Mouse (Mus musculus): ENCODE results near the gene Mmp19. TPM values are rescaled to one million over a fixed set of nuclear protein-coding genes. Genes with fewer than 3 reads are reported as not detected.

Mmp19 gene
- total RNA-seq (2021): 1 to 10 TPM in 1 of 2 experiments, under 1 TPM in 1; 0.83 to 1.2 TPM
- long read RNA-seq, experiment 1: 0 reads
- long read RNA-seq, experiment 2: 0 reads

- no peak for DNase-seq (ENCODE audit: low spot score in 2 of 2)
These were observed at the start of gene Mmp19 for GRCm38 (mm10) chr10:128790398-128791124. Mmp19 (plus strand) TSS chr10:128790910.

DNA sequence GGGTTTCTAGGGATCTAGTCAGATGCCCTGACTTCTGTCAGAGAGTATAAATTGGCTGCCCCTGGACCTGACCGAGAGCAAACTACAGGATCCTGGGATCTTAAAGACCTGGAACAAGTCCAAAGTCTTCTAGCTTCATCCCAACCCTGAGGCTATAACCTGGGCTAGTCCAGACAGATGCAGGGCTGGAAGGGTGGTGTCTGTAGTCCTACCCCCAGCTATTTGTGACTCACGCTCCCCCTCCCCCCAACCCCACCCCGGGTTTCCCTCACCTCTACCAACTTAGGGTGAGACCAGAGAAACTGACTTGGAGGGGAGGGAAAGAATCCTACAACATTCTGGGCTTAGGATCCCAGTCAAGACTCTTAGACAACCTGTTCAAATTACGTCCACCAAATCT, 48.1 kb upstream of the Mmp19 start:
- no peak for DNase-seq (ENCODE audit: low spot score in 2 of 2)

DNA sequence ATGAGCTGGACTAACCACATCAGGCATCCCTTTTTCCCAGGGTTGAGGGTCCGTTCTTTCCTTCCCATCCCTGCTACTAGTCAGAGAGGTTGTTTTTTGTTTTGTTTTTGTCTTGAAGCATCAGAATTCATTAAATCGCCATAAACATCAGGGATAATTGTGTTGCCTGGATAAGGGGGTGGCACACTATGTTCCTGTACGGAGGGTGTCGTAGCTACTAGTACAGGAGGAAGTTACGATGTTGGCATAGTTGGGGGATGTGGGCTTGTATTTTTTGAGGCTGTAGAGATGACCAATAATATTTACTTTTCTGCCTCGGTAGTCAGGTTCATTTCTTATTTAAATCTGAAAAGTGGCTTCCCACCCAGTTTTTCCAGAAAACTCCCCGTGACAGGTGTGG, 47.5 kb upstream of the Mmp19 start:
- DNase-seq (ENCODE audit: low spot score in 2 of 2): no peak

- peak in 1 of 2 experiments; percentile 52 for DNase-seq (ENCODE audit: low spot score in 2 of 2)
These were observed 46.9 kb upstream of the Mmp19 start for GRCm38 (mm10) chr10:128743791-128744191.

DNA sequence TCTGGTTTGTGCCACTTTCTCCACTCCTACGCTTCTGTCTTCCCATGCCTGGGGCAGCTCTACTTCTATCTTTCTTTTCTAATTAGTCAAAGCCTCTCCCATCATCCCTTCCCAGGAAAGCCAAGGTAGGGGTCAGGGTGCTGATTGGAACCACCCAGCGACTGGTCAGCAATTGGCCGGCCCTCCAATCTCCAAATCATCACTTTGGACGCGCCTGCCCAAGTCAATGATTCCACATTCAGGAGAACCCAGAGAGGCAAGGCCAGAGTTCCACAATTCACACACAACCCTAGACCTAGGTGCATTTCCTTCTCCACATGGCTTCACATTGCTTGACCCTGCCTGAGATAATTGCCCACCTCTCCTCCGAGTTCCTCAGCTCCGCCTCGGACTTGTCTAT, 46.5 kb upstream of the Mmp19 start:
- DNase-seq (ENCODE audit: low spot score in 2 of 2): no peak

DNA sequence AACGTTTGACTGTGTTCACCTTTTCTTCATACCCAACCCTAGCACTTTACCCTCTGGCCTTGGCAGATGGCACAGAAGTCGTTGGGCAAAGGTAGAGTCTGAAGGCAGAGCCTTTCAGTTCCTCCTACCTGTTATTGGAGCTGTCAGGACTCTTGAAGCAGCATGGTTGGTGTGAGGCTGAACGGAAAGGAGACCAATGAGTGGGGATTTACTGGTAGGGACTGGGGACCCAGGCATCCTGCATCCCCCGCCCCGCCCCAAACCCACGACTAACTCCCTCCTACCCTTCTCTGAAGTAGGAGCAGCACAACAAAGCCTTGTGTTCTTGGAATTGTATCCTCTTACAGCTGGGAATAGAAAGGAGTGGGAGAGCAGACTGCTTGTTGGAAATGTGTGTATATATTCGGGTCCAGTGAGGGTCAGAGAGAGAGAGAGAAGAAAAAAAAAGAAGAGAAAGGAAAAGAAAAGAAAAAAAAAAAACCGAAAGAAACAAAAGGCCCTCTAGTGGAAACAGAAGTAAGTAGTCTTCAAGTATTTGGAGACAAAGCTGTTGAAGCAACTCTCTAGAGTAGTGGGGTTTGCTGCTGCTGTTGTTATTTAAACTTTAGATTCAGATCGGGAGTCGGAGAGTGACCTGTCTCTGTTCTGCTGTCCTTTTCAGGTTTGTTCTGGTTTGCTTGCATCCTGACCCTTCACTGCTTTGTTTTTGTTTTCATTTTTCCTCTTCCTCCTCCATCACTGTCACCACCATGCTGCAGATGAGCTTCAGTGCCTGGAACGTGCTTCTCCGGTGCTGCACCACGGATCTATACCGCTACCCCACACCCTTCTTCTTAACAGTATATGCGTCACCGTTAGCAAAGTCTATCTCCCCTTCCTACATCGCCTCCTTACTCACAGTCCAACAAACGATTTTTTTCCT, 45.8 kb upstream of the Mmp19 start, which contains the start of gene Dgka:
Dgka (minus strand) TSS at position 176 of the 922 bp plus-strand sequence.
- no peak for DNase-seq (ENCODE audit: low spot score in 2 of 2)

DNA sequence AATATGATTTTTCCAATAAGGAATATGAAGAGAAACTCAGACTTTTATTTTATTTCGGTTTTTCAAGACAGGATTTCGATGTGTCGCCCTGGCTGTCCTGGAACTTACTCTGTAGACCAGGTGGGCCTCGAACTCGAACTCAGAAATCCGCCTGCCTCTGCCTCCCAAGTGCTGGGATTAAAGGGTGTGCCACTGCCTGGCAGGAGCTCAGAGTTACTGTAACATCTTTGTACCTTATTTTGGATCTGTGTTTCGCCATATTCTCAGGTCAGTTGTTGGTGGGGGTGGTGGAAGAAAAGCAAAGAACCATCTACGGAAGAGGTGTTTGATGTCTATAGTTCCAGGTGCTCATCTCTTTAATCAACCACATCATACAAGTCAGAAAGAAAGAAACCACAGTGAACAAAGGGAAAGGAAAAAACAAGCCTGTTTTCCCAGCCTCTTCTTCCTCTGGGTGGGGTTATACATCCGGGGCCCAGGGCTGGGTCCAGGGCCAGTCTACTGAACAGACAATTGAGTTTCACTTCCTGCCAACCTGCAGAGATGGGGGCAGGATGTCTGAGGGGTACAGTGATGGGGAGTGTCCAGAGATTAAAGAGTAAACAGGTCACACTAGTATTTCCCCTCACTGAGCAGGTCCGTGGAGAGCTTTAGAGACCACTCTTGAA, 44.6 kb upstream of the Mmp19 start:
- DNase-seq (ENCODE audit: low spot score in 2 of 2): no peak

DNA sequence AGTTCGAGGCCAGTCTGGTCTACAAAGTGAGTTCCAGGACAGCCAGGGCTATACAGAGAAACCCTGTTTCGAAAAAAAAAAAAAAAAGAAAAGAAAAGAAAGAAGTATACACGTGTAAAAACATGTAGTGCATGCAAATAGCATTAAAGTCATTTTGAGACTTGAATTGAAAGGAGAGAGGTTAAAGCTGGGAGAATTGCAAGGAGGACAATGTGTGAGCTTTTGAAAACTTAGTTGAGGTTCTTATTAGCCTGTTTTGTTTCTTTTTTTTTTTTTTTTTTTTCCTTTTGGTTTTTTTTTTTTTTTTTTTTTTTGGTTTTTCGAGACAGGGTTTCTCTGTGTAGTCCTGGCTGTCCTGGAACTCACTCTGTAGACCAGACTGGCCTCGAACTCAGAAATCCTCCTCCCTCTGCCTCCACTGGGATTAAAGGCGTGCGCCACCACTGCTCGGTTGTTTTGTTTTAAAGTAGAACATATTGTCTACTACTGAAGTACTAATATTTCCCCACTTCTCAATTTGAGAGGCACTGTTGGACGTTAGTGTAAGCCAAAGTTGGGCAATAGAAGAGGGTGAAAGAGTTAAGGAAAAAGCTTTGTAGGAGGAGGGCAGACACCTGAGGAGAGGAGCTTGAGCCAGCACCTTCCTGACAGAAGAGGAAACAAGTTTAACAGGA, 43.6 kb upstream of the Mmp19 start:
- DNase-seq (ENCODE audit: low spot score in 2 of 2): no peak

DNA sequence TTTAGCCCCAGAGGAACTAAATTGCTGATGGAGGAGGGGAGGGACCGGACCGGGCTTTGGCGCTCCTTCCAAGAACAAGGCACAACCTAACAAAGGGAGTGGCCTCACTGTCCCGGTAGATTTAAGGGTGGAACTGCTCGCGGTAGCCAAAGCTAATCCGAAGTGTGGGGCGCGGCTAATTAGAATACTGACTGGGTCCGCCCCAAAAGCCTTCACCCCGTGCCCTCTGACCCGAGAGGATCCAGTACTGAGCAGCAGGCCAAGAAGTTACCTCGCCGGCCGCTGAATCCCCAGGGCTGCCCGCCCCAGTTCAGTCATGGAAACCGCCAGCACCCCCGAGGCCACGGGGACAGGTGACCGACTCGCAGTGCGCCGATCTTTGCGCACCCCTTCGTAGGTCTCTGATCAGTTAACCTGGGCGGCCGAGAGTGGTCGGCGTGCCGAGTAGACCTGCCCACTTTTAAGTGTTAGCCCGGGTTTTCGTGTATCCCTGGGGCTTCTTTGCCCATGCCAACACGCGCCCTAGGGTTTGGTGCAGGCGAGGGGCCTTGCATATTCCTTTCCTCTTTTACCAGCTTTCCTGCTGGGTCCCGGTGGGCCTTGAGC, 43.0 kb upstream of the Mmp19 start, which contains the start of gene Pym1:
Pym1 (plus strand) TSS at position 244 of the 606 bp plus-strand sequence.
- DNase-seq (ENCODE audit: low spot score in 2 of 2): peak; percentile 33 to 80

GRCm38 (mm10) chr10:128748252-128748864, 42.4 kb upstream of the Mmp19 start:
- DNase-seq (ENCODE audit: low spot score in 2 of 2): peak; percentile 82 to 83

GRCm38 (mm10) chr10:128772895-128773294, 17.8 kb upstream of the Mmp19 start:
- DNase-seq (ENCODE audit: low spot score in 2 of 2): no peak

- DNase-seq (ENCODE audit: low spot score in 2 of 2): no peak
These were observed 17.0 kb upstream of the Mmp19 start for GRCm38 (mm10) chr10:128773685-128774084.

DNA sequence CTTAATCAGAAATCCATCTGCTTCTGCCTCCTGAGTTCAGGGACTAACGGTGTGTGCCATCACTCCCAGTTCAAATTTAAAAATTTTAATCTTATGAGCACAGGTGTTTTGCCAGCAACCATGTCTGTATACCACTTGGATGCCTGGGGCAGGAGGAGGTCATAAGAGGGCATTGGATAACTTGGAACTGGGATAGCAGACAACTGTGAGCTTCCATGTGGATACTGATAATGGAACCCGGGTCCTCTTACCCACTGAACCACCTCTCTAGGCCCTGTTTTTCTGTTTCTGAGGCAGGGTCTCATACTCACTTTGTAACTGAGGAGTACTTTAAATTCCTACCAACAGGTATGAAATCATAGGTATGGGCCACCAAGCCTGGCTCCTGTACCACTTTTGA, 12.3 kb upstream of the Mmp19 start:
- no peak for DNase-seq (ENCODE audit: low spot score in 2 of 2)

DNA sequence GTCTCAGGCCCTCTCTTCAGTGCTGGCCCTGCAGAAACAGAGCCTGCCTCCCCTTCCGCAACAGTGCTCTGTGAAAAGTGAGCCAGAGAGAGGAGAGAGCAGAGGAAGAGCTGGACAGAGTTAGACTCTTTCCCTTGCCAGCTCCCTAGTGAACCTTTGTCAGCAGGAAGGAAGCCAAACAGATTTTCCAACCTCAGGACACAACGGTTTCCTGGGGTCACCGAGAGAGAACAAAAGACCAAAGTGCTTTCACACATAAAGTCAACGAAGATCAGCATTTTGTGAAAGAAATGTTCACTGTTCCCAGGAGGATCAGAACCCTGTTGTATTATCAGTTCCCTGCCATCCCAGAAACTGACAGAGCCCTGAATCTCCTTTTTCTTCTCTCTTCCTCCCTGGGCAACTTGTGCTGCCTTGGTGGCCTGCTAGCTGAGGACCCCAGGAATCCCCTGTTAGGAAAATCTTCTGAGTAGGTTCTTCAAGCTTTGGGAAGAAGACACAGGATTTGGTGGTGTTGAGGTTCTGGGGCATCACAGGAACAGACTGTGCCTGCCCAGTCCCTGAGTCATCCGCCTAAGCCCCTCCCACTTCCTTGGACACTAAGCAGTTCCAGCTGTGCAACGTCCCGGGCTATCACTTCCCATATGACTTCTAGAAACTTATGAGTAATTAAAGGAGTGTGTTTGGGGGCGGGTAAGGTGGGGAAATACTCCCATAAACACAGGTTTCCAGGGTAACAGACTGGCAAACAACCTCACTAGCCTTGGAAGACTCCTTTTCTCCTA, 11.5 kb upstream of the Mmp19 start:
- DNase-seq (ENCODE audit: low spot score in 2 of 2): no peak

- no peak for DNase-seq (ENCODE audit: low spot score in 2 of 2)
These were observed 10.5 kb upstream of the Mmp19 start for GRCm38 (mm10) chr10:128780200-128780599.

DNA sequence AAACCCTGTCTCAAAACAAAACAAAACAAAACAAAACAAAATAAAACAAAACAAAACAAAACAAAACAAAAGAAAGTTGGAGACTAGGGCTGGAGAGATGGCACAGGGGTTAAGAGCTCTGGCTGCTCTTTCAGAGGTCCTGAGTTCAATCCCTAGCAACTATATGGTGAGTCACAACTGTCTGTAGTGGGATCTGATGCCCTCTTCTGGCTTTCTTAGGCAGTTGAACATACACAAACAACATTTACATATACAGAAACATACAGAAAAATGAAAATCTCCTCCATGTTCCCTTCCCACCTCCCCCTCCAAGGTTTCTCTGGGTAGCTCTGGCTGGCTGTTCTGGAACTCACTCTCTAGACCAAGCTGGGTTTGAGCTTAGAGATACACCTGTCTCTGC, 1.3 kb downstream of the Mmp19 start:
- no peak for DNase-seq (ENCODE audit: low spot score in 2 of 2)

DNA sequence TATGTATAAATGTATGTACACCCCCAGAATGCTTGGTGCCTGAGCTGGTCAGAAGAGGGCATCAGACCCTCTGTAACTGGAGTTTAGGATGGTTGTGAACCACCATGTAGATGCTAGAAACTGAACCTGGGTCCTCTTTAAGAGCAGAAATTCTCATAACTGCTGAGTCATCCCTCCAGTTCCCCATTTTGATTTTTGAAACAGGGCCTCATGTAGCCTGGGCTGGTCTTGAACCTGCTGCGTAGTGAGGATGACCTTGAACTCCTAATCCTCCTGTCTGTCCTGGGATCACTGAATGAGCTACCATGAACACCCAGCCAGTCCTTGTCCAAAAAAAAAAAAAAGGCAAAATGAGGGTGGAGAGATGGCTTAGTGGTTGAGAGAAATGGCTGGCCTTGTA, 2.5 kb downstream of the Mmp19 start:
- no peak for DNase-seq (ENCODE audit: low spot score in 2 of 2)

- no peak for DNase-seq (ENCODE audit: low spot score in 2 of 2)
These were observed 3.7 kb downstream of the Mmp19 start for GRCm38 (mm10) chr10:128794391-128794790.

- no peak for DNase-seq (ENCODE audit: low spot score in 2 of 2)
These were observed 4.9 kb downstream of the Mmp19 start for GRCm38 (mm10) chr10:128795581-128795980.
